Mouse (Mus musculus): ENCODE data around the gene Zfp646.
"Not testable (repeated sequence)": the region's sequence is repeated elsewhere in the genome, so short reads cannot be mapped to it uniquely, and the experiment has no call there.

The Zfp646 gene

DNA sequence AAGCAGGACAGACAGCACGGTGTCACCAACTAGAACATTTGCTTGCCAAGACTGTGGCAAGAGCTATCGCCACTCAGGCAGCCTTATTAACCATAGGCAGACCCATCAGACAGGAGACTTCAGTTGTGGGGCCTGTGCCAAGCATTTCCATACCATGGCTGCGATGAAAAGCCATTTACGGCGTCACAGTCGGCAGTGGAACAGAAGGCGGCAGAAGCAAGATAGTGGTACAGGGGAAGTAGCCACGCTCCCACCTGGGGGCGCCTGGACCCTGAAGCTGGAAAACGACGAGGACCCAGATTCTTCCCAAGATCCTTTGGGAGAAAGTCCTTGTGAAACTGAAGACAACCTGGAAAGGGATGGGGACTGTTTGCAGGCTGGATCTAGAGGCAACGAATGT, 4.4 kb downstream of the Zfp646 start:
- DNase-seq (ENCODE audit: low spot score) = no peak

DNA sequence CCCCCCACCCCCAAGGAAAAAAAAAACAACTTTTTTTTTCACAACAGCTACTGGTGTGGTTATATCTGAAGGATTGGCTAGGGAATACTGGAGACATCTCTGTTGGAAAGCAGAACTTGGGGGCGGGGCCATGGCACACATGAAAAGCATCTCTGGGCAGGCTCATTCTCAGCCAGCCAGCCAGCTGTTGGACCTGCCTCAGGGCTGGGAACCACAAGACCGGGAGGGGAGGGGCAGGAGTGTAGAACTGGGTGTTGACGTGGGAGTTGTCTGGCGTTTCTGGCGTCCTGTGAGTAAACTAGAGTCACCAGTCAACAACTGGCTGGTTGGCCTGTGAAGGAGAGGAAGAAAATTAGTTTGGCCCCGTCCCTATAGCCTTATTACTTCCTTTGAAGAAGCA, 9.9 kb downstream of the Zfp646 start:
- no peak for DNase-seq (ENCODE audit: low spot score)

DNA sequence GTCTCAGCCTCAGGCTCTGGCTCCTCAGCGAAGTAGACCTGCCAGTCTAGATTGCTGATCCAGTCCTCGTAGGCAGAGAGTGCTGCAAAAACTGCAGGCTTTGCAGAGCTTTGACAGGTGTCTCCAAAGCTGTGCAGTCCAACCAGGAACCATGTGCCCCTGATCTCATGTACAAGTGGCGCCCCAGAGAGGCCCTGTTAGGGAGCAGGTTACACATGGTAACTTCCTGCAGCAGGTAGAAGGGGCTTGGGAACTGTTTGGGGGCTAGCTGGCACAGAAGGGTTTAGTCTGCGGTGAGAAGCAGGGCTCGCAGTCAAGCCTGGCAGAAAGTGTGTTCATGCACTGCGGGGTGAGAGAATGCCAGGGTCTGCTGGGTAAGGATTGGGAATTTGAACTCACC, 10.5 kb downstream of the Zfp646 start:
- no peak for DNase-seq (ENCODE audit: low spot score)

DNA sequence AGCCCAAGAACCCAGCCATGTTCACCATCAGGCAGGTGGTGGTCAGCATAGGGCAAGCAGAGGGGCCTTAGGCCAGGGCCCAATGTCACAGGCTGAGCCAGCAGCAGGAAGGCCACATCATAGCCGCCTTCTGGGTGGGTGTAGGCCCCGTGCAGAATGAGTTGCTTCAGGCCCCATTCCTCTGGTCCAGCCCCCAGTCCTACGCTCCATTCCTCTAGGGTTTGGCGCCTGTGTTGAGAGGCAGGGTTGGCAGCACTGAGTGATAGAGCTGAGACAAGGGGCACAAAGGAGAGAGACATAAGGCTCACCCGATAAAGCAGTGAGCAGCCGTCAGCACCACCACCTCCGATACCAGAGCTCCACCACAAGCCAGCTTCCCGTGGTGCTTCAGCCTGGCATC, 11.2 kb downstream of the Zfp646 start:
- no peak for DNase-seq (ENCODE audit: low spot score)

DNA sequence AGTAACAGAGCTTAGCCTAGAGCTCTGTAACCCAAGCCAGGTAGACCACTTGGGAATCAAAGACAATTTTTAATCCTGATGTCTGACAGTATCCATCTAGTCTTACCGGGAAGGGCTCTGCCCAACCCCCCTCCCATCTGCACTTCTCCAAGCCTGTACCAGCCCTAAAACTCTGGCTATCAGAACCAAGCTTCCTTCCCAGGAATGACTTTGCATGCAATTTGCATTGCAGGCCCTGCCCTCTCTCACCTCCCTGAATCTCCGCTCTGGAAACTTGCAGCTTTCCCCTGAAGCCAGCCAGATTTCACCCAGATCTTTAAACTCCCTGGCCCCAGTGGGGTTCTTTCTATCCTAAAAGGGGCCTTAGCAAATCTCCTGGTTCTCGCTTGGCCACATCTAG, 11.8 kb downstream of the Zfp646 start:
- no peak for DNase-seq (ENCODE audit: low spot score)

DNA sequence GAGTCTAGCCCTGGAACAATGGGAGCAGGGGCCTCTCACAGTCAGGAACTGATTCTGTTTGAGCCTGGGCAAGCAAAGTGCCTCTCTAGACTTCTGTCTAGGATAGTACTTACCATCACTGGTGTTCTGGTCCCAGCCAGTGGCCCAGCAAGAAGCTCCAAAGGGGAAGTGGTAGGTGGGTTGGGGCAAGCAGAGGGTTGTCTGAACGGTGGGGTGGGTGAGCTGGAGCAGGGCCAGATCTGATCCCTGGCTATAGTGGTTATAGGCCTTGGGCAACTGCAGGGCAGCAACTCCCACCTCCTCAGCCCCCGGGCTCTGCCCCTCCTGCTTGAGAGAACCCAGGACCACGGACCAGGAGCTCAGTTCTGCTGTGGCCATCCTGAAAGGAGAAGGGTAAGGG, 12.8 kb downstream of the Zfp646 start:
- no peak for DNase-seq (ENCODE audit: low spot score)

DNA sequence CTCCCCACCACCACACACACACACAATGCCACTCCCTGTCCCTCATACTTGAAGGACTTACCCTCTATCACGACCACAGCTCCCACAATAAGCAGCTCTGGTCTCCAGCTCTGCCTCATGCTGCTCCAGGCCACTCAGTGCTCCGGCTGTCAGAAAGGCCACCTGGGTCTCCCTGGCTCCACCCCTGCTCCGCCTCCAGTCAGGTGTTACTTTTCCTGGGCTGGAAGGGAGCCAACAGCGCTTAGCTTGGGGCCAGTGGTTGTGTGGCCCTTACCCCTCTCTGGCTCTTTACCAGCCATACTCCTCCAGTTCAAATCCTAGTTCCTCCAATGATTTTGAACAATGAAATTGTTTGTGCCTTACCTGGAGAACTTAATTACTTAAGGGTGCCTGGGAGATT, 14.8 kb downstream of the Zfp646 start, which contains the start of gene Prss53:
Gene Prss53, minus strand, starts transcription at position 173 of the 400 bp plus-strand sequence.
- no peak for DNase-seq (ENCODE audit: low spot score)

DNA sequence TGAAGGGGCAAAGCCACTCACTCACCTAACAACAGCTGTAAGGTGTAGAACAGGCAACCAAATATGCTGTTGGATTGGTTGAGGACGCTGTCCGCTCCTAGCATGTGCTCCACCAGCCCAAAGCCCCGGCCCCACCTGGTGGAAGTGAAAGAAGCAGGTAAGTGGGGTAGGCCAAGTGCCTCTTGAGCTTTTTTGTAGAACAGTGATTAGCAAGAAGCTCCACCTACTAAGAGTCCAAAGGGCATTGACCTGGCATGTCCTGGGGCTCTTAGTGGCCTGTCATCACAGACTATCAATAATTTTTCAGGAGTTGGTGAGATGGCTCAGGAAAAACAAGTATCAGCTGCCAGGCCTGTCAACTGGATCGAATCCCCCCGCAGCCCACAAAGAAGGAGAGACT, 18.5 kb downstream of the Zfp646 start:
- DNase-seq (ENCODE audit: low spot score) = no peak

DNA sequence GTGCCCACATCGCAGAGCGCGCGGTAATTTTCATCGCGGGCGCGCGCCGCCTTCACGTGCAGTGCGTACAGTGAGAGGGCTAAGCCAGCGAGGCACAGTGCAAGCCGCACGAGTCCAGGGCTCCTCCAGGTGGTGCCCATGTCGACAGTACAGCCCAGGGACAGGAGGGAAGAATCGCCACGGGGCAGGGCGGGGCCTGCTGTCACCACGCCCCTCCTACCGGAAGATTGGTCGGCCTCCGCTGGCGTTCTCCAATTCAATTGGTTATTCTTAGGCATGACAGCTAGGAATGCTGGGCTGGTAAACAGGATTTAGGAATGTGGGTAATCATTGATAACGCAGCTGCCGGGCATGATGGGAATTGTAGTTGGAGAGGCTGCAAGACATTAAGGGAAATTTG, 19.4 kb downstream of the Zfp646 start, which contains the start of the genes Gm21974 and Vkorc1:
Gene Gm21974, minus strand, starts transcription at position 13 of the 400 bp plus-strand sequence.
Gene Vkorc1, minus strand, starts transcription at position 176 of the 400 bp plus-strand sequence.
- peak; percentile 93 for DNase-seq (ENCODE audit: low spot score)

DNA sequence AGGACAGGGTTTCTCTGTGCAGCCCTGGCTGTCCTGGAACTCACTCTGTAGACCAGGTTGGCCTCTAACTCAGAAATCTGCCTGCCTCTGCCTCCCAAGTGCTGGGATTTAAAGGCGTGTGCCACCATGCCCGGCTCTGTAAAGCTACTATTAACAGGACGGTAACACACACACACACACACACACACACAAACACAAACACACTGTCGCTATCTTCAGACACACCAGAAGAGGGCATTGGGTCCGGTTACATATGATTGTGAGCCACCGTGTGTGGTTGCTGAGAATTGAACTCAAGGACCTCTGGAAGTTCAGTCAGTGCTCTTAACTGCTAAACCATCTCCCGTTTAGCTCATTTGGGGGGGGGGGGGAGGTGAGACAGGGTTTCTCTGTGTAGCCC, 19.9 kb downstream of the Zfp646 start:
- not testable (repeated sequence) for DNase-seq (ENCODE audit: low spot score)

DNA sequence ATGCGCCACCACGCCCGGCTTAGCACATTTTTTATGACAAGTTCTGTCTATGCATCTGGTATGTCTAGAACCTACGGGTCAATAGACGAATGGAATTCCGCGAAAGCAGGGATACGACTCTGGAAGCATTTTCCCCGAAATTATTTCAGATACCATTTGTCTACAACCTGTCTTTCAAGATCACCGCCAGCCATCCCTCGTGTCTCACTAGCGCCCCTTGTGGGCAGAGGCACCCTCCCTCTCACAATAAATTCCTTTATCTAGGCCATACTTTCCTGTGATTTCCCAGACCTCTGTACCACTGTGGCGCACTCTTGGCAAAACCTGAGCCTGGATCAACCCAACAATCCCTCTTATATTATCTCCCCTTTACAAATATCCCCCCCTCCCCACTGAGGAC, 20.4 kb downstream of the Zfp646 start:
- peak; percentile 58 for DNase-seq (ENCODE audit: low spot score)

DNA sequence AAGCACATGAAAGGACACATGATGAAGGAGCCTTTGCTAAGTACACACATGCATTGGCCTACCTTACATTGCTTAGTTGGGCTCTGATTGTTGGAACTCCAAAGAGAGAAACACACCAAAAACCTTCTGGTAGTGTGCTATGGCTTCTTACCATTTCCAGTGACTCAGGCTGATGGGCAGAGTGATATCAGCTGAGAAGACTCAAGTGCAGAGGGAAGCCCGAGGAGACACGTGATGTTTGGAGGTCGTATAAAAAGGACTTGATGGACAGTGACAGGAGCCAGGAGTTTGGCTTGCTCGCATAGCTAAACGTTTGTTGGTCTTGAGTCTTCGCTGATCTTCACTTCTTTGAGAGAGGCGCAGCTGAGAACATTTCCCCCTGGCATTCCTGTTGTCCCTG, 21.5 kb downstream of the Zfp646 start:
- no peak for DNase-seq (ENCODE audit: low spot score)

DNA sequence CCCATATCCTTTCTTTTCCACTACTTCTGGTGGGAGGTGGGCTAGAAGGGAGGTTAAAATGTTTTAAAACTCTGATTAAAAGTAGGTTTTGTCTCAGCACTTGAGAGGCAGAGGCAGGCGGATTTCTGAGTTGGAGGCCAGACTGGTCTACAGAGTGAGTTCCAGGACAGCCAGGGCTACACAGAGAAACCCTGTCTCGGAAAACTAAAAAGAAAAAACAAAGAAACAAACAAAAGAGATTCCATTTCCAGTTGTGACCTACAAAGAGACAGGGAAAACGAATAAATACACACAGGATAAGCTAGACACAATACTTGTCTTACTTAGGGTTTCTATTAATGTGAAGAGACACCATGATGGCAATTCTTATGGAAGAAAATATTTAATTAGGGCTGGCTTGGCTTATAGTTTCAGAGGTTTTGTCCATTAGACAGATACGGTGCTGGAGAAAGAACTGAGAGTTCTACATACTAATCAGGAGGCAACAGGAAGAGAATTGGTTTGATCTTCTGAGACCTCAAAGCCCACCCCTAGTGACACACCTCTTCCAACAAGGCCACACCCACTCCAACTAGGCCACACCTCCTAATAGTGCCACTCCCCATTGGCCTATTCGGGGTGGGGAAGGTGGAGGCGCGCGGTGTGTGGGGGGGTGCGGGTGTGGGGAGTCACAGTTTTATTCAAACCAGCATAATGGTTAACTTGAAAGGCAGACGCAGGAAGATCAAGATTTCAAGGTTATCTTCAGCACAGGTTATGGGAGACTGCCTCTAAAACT, 22.3 kb downstream of the Zfp646 start:
- no peak for DNase-seq (ENCODE audit: low spot score)

DNA sequence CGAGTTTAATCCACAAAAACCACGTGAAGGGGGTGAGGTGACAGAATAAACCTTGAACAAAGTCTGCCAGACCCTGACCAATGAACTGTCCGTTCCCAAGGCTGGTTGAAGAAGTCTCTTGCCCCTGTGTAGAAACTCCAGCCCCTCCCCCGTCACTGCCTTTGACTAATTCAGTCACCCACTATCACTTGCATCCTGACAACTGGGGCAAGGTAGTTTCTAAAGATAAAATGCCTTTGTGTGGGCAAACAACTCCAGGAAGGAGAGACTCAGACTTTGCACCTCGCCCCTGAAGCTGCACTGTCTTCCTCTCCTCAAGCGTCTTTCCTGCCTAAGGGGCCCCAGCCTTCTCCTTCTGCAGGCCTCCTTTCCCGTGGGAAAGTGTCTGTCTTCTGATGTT, 24.0 kb downstream of the Zfp646 start:
- DNase-seq (ENCODE audit: low spot score) = no peak

DNA sequence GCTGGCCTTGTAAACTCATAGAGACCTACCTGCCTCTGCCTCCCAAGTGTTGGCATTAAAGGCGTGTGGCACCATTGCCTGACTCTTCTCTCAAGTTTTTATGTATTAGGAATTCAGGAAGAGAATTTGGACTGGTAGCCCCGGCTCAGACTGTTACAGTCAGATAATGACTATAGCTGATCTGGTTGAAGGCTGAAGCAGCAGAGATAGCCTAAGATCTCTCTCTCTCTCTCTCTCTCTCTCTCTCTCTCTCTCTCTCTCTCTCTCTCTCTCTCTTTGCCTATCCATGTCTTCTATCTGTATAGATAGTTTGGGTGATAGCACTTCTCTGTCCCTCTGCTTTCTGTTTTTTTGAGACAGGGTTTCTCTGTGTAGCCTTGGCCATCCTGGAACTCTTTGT, 25.8 kb downstream of the Zfp646 start:
- no peak for DNase-seq (ENCODE audit: low spot score)

DNA sequence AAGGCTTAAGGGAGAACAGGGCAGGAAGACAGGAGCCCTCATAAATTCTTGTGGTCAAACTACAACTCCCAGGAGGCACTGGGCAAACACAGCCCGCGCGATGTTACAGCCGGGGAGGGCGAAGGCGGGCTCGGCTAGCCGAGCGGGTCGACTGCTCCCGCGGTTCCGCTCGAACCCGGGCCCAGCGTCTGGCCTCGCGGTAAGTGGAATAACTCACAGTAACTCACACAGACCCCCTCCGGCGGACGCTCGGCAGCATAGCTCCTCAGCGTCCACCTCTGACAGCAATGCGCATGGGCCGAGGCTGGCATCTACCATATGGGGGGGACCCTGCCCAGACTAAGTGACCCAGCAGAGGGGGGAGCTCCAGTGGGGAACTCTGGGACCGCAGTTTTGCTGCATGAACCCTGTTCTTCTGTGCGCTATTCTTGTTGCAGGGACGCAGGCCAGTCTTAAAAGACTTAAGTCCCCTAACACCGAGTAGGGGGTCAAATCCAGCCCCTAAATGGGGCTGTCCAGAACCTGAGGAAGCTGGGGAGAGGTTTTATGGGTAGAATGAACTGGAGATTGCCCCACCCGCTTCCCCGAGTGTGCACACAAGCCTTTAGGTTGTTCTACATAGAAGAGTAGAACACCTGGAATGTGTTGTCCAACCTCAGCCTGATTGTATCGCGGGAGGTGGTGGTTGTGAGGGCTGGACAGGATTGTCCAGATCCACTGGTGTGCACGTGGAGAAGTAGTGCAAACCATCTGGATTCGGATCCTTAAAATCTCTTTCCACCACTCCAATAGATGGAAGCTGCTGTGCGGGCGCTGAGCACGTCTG, 28.2 kb downstream of the Zfp646 start, which contains the start of gene Bckdk:
Gene Bckdk, plus strand, starts transcription at position 112 of the 826 bp plus-strand sequence.
- peak; percentile 52 for DNase-seq (ENCODE audit: low spot score)

DNA sequence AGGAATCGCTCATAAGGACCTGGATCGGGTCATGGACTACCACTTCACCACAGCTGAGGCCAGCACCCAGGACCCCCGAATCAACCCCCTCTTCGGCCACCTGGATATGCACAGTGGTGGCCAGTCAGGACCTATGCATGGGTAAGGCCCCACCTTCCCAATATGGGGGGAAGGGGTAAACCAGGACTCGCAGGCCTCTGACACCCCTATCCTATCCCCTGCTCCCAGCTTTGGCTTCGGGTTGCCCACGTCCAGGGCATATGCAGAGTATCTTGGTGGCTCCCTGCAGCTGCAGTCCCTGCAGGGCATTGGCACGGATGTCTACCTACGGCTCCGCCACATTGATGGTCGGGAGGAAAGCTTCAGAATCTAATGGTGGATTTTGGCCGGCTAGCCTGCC, 31.9 kb downstream of the Zfp646 start:
- DNase-seq (ENCODE audit: low spot score) = no peak

DNA sequence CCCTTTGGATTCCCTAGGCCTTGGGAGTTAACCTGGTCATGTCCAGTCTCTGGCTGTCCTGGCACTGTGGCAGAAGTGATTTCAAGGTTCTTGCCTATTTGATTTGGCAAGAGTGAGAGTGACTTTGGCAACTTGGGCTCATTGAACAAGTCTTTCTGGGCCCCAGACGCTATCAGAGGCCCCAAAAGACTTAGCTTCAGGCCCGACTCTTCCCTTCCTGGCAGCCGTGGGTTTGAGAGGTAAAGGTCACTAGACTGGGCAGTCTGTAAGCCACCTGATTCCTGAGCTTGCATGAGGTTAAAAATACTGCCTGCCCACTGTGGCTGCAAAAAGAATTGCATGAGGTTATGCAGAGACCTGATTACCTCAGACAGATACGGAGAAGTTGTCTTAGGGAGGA, 32.6 kb downstream of the Zfp646 start:
- DNase-seq (ENCODE audit: low spot score) = no peak

DNA sequence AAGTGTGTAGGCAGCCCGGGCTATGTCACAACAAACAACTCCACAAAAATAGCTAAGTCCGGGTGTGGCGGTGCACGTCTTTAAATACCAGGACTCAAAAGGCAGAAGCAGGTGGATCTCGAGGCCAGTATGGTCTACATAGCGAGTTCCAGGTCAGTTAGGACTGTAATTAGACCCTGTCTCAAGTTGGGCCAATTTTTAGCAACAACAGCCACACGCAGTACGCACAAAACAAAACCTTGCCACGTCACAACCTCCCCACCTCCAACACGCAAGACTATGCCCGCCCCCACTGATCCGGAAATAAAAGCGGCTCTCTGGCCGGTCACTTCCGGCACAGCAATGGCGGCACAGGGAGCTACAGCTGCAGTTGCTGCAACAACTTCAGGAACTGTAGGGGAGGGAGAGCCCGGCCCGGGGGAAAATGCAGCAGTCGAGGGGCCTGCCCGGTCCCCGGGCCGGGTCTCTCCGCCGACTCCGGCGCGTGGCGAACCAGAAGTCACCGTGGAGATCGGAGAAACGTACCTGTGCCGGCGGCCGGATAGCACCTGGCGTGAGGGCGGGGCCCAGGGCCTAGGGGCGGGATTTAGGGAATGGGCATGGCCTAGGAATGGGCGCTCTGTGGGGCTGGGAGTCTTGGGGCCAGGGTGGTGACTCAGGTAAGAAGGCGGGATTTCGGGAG, 36.3 kb downstream of the Zfp646 start, which contains the start of gene Kat8:
Gene Kat8, plus strand, starts transcription at position 327 of the 682 bp plus-strand sequence.
- DNase-seq (ENCODE audit: low spot score) = peak; percentile 77

DNA sequence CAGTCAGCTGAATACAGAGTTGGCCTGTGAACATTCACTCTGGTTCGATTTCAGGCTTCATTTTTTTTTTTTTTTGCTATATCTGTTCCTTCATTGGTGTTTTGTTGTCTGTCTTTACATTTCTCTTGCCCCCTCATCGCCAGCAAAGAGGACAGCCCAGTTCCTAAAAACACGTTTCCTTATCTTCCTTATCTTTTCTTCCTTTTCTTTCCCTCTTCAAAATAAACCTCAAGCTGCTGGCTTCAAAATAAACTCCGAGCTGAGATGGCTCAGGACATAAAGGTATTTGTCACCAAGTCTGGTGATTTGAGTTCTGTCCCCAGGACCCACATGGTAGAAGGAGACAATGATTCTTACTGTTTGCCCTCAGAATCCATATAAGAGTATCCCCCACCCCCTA, 36.9 kb downstream of the Zfp646 start:
- no peak for DNase-seq (ENCODE audit: low spot score)

DNA sequence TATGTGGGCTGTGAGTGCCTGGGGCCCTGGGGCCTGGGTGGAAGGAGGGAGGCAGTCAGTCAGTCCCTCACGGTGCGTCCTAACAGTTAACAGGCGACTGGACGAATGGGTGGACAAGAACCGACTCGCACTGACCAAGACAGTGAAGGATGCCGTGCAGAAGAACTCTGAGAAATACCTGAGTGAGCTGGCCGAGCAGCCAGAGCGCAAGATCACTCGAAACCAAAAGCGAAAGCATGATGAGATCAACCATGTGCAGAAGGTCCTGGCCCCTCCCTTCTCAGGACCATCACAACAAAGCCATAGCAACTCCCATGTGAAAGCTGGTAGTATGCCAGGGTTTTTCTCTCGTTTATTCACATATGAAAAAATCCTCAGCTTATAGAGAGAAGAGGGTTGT, 39.3 kb downstream of the Zfp646 start:
- no peak for DNase-seq (ENCODE audit: low spot score)

DNA sequence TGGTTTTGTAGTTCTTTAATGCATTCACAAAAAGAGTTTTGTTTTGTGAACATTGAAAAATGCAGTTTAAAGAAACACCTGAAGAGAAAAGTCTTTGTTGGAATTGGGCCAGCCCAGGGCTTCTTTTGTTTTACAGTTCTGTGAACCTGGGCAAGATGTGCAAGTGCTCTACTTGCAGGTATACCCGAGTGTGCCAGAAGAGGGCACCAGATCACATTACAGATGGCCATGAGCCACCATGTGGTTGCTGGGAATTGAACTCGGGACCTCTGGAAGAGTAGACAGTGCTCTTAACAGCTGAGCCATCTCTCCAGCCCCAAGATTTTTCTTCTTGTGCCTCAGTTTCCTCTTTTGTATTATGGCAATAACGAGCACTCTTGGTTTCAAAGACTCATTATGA, 42.2 kb downstream of the Zfp646 start:
- DNase-seq (ENCODE audit: low spot score) = no peak
